Mouse (Mus musculus) bone marrow macrophage, adult 2 months (primary cell): ENCODE results near the gene Igf1r.

Experiments used
- CTCF ChIP-seq: IDR thresholded peaks from 2 replicates; pipeline ENCODE4 v1.5.1; 2012; ENCODE audit warnings: low read depth, mild to moderate bottlenecking, low read length, moderate library complexity
- POLR2A ChIP-seq: IDR thresholded peaks from 2 replicates; pipeline ENCODE4 v1.6.1; 2012; ENCODE audit warnings: mild to moderate bottlenecking, low read depth, low read length, borderline replicate concordance

DNA sequence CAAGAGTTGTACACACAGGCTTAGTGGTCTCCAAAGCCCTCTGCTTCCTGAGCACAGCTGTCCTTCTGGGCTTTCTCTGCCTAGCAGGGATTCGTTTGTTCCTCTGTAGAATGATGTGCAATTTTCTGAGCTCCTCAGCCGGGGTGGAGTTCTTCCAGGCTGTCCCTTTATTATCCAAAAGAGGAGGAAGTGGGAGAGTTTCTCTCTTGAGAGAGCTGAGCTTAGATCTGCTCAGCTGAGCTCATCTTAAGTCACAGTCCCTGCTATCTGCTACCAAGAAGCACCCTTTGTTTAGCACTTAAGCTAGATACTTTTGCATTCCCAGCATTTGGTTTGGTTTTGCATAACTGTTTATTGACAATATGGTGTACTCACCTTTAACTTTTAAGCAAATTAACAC is 36.7 kb downstream of the Igf1r start:
- TF ChIP-seq CTCF (no peak), POLR2A (no peak)
